Mouse (Mus musculus) neural tube, embryonic 11.5 days (tissue): ENCODE results near the gene Egfr. TPM values are rescaled to one million over a fixed set of nuclear protein-coding genes. Genes with fewer than 3 reads are reported as not detected.

ENCODE experiments used
- ATAC-seq: fragments of 200-750 bp; cut with Nextera tagmentation; 2 replicates; pipeline ENCODE4 v1.8.0; 2017; ENCODE audit warnings: moderate number of reproducible peaks, mild to moderate bottlenecking, moderate TSS enrichment, moderate library complexity; ENCODE audit not compliant: insufficient read depth, low FRiP score, low TSS enrichment
- DNase-seq: peaks from one replicate; pipeline ENCODE4 v3.0.0-alpha.2; 2015; ENCODE audit warnings: low spot score
- H3K27ac ChIP-seq: fragments of 300-500 bp; sonication (generic); 2 replicates; pipeline ENCODE4 v1.5.1; 2014; ENCODE audit warnings: low read depth, mild to moderate bottlenecking, low read length
- H3K27me3 ChIP-seq: fragments of 300-500 bp; sonication (generic); 2 replicates; pipeline ENCODE4 v1.6.1; 2014; ENCODE audit warnings: mild to moderate bottlenecking, low read length, mixed read lengths; ENCODE audit not compliant: control insufficient read depth, insufficient read depth
- H3K36me3 ChIP-seq: fragments of 300-500 bp; sonication (generic); 2 replicates; pipeline ENCODE4 v1.6.1; 2014; ENCODE audit warnings: mild to moderate bottlenecking, low read length, moderate library complexity, mixed read lengths; ENCODE audit not compliant: control insufficient read depth, insufficient read depth
- H3K4me1 ChIP-seq: fragments of 300-500 bp; sonication (generic); 2 replicates; pipeline ENCODE4 v1.6.1; 2014; ENCODE audit warnings: low read length, mixed read lengths; ENCODE audit not compliant: control insufficient read depth, insufficient read depth
- H3K4me2 ChIP-seq: fragments of 300-500 bp; sonication (generic); 2 replicates; pipeline ENCODE4 v1.6.1; 2014; ENCODE audit warnings: low read depth, mild to moderate bottlenecking, moderate library complexity
- H3K4me3 ChIP-seq: fragments of 300-500 bp; sonication (generic); 2 replicates; pipeline ENCODE4 v1.5.1; 2014; ENCODE audit warnings: low read depth, low read length
- H3K9ac ChIP-seq: fragments of 300-500 bp; sonication (generic); 2 replicates; pipeline ENCODE4 v1.6.1; 2014; ENCODE audit warnings: mild to moderate bottlenecking, low read length
- H3K9me3 ChIP-seq: fragments of 300-500 bp; sonication (generic); 2 replicates; pipeline ENCODE4 v1.6.1; 2016; ENCODE audit warnings: low read length; ENCODE audit not compliant: control insufficient read depth
- WGBS: fragments of 180-500 bp; shearing (Covaris S2); extraction: QIAGEN DNeasy Blood & Tissue Kit; methylation state at CpG from one replicate; pipeline ENCODE4 v1.1.7; 2014; 5-methylcytosine and 5-hydroxymethylcytosine counted together
- polyA plus RNA-seq: library from polyadenylated mRNA; unstranded; fragments of >200 nt; fragmentation: Nextera tagmentation; extraction: Ambion mirVana; gene quantifications from 2 replicates; pipeline ENCODE4 v1.2.1, GENCODE M21; 2014

The Egfr gene
- polyA plus RNA-seq, 1 experiment from 2014 or later: 2.6 TPM

DNA sequence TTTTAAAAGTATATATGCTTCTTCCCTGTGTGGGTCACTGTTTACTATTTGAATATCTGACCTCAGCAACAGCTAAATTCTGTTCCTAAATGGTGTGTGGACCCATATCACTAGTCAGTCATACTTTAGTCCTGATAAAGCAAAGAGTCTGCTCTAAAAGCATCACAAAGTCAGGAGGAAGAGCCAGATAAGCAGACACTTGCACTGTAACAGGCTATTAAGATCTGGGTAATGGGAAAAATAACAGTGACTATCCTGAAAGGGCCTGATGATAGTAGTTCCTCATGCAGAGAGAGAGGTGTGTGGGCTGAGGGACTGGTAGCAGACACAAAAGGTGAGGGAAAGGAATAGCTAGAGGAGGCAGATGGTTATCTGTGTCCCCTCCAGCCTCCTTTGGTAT is 61.3 kb downstream of the Egfr start:
- no peaks in the 10 kb centered on the region for H3K4me1 ChIP-seq
- no peaks in the 10 kb centered on the region for H3K27me3 ChIP-seq
- no peak for ATAC-seq
- no peak overlapping the region for H3K4me3 ChIP-seq
- no peaks in the 10 kb centered on the region for H3K9me3 ChIP-seq
- no peak overlapping the region for H3K4me2 ChIP-seq
- H3K36me3 ChIP-seq: no peaks in the 10 kb centered on the region
- no peak overlapping the region for H3K27ac ChIP-seq
- H3K9ac ChIP-seq: no peak overlapping the region
- no peak for DNase-seq

GRCm38 (mm10) chr11:16816414-16816813 is 64.4 kb downstream of the Egfr start:
- no peaks in the 10 kb centered on the region for H3K36me3 ChIP-seq
- WGBS: 92% methylated on average over 9 of the region's 9 CpGs
- no peak overlapping the region for H3K4me2 ChIP-seq
- H3K9ac ChIP-seq: no peak overlapping the region
- H3K4me1 ChIP-seq: no peaks in the 10 kb centered on the region
- no peak overlapping the region for H3K27ac ChIP-seq
- no peak for ATAC-seq
- H3K4me3 ChIP-seq: no peak overlapping the region
- DNase-seq: no peak
- no peaks in the 10 kb centered on the region for H3K9me3 ChIP-seq
- no peaks in the 10 kb centered on the region for H3K27me3 ChIP-seq

- H3K36me3 ChIP-seq: no peaks in the 10 kb centered on the region
- no peak overlapping the region for H3K4me2 ChIP-seq
- WGBS: 84% methylated on average over 6 of the region's 6 CpGs
- no peaks in the 10 kb centered on the region for H3K4me1 ChIP-seq
- no peak overlapping the region for H3K27ac ChIP-seq
- H3K4me3 ChIP-seq: no peak overlapping the region
- no peak overlapping the region for H3K9ac ChIP-seq
- H3K9me3 ChIP-seq: no peaks in the 10 kb centered on the region
- ATAC-seq: no peak
- H3K27me3 ChIP-seq: no peaks in the 10 kb centered on the region
- no peak for DNase-seq
Observed at GRCm38 (mm10) chr11:16817336-16818034, 65.5 kb downstream of the Egfr start.

DNA sequence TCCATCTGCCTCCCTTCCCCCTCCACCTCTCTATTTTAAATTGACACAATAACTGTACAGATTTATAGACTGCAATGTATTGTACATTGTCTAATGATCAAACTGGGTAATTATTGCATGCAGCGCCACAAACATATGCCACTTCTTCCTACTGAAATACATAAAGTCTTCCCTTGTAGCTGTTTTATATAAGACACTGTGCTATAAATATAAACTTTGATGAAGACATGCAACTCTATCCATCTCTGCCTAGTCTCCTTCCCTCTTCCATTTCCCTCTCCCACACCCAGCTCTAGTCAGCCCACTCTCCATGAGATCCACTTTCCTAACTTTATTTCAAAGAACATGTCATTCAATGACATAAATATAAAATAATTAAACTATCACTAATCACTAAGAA is 67.4 kb downstream of the Egfr start:
- H3K36me3 ChIP-seq: no peaks in the 10 kb centered on the region
- WGBS: 87% methylated on average over 1 of the region's 1 CpGs
- H3K9ac ChIP-seq: no peak overlapping the region
- no peaks in the 10 kb centered on the region for H3K27me3 ChIP-seq
- H3K9me3 ChIP-seq: no peaks in the 10 kb centered on the region
- DNase-seq (no peak), ATAC-seq (no peak)
- H3K4me1 ChIP-seq: no peaks in the 10 kb centered on the region
- no peak overlapping the region for H3K4me3 ChIP-seq
- no peak overlapping the region for H3K27ac ChIP-seq
- H3K4me2 ChIP-seq: no peak overlapping the region

DNA sequence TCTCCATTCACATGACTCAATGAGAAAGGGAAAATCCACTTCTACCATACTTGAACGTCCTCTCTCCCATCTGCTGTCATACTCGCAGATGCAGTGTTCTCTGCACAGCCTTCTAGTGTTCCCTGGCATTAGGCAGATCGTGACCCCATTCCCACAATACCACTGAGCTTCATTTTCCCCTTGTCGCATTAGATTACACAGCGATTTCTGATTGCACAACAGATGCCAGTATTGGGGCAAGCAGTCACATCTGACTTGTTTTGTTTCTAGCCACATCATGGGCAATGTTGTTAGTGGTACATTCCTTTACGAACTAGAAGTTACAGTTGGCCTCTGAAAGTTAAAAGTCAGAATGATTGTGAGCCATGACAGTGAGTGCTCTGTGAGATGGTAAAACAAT is 68.1 kb downstream of the Egfr start:
- Histone ChIP-seq H3K4me3 (no peak overlapping the region), H3K27ac (no peak overlapping the region), H3K27me3 (no peaks in the 10 kb centered on the region), H3K9ac (no peak overlapping the region), H3K9me3 (no peaks in the 10 kb centered on the region), H3K4me2 (no peak overlapping the region), H3K4me1 (no peaks in the 10 kb centered on the region), H3K36me3 (no peaks in the 10 kb centered on the region)
- ATAC-seq (no peak), DNase-seq (no peak)
- 88% methylated on average over 6 of the region's 6 CpGs for WGBS

GRCm38 (mm10) chr11:16821668-16822254 is 69.8 kb downstream of the Egfr start:
- Histone ChIP-seq H3K4me2 (no peak overlapping the region), H3K9me3 (no peaks in the 10 kb centered on the region), H3K36me3 (no peaks in the 10 kb centered on the region), H3K4me3 (no peak overlapping the region), H3K27ac (no peak overlapping the region), H3K27me3 (no peaks in the 10 kb centered on the region), H3K9ac (no peak overlapping the region), H3K4me1 (no peaks in the 10 kb centered on the region)
- DNase-seq (no peak), ATAC-seq (no peak)
- WGBS: 92% methylated on average over 6 of the region's 6 CpGs

- Histone ChIP-seq H3K36me3 (no peaks in the 10 kb centered on the region), H3K27me3 (no peaks in the 10 kb centered on the region), H3K9me3 (no peaks in the 10 kb centered on the region), H3K4me2 (no peak overlapping the region), H3K9ac (no peak overlapping the region), H3K4me3 (no peak overlapping the region), H3K27ac (no peak overlapping the region), H3K4me1 (no peaks in the 10 kb centered on the region)
- no peak for ATAC-seq
- DNase-seq: no peak
- 52% methylated on average over 4 of the region's 4 CpGs for WGBS
Observed at GRCm38 (mm10) chr11:16823830-16824545, 72.0 kb downstream of the Egfr start.

GRCm38 (mm10) chr11:16829468-16829867 is 77.5 kb downstream of the Egfr start:
- H3K27ac ChIP-seq: no peak overlapping the region
- WGBS: 87% methylated on average over 3 of the region's 3 CpGs
- DNase-seq (no peak), ATAC-seq (no peak)
- H3K27me3 ChIP-seq: no peaks in the 10 kb centered on the region
- H3K9me3 ChIP-seq: no peaks in the 10 kb centered on the region
- H3K9ac ChIP-seq: no peak overlapping the region
- no peak overlapping the region for H3K4me3 ChIP-seq
- H3K4me1 ChIP-seq: no peaks in the 10 kb centered on the region
- no peak overlapping the region for H3K4me2 ChIP-seq
- H3K36me3 ChIP-seq: no peaks in the 10 kb centered on the region
